Mouse (Mus musculus) small intestine, adult 2 months (tissue): ENCODE measurements around the gene Tnxb.

Experiments
- CTCF ChIP-seq: fragments of 200-500 bp; IDR thresholded peaks from 2 replicates; pipeline ENCODE4 v1.5.1; 2012; ENCODE audit warnings: low read depth, mild to moderate bottlenecking, control low read depth, inconsistent platforms, low read length, moderate library complexity, mixed read lengths; ENCODE audit not compliant: insufficient replicate concordance, insufficient read length; ENCODE audit errors: extremely low read depth
- POLR2A ChIP-seq: fragments of 200-500 bp; IDR thresholded peaks from 2 replicates; pipeline ENCODE4 v1.6.1; 2012; ENCODE audit warnings: low read depth, mild to moderate bottlenecking, control low read depth, inconsistent platforms, low read length, moderate library complexity

GRCm38 (mm10) chr17:34662468-34662867, 7.9 kb upstream of the Tnxb start:
- no peak for TF ChIP-seq POLR2A
- TF ChIP-seq CTCF = no peak
